Mouse (Mus musculus) urinary bladder, postnatal 4 days (tissue): ENCODE data around the gene Fhad1.

Experiments
- DNase-seq, 2 experiments: peaks; one replicate each; pipeline ENCODE4 v3.0.0; 2021 to 2022; ENCODE audit warnings: low spot score in 2 of 2

Gene Fhad1

DNA sequence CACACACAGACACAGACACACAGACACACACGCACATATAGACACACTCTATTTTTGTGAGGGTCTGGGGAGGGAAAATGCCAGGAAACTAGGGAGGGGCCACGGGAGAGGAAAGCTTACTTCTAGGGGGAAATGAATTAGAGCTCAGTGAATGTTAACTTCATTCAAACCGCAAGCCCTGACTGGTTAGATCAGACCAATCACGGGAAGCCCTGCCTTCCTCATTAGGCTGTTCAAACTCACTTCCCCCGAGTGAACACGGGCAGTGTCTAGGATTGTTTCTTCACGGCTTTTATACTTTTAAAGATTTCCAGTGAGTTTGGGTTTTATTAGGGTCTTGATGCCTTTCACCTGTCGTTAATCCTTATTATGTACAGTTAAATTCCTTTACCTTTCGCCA is 37.5 kb downstream of the Fhad1 start:
- no peak for DNase-seq

- no peak for DNase-seq
Measured at GRCm38 (mm10) chr4:141976163-141976562, 38.7 kb downstream of the Fhad1 start.

- DNase-seq: no peak
Measured at GRCm38 (mm10) chr4:141964575-141964974, 50.3 kb downstream of the Fhad1 start.

DNA sequence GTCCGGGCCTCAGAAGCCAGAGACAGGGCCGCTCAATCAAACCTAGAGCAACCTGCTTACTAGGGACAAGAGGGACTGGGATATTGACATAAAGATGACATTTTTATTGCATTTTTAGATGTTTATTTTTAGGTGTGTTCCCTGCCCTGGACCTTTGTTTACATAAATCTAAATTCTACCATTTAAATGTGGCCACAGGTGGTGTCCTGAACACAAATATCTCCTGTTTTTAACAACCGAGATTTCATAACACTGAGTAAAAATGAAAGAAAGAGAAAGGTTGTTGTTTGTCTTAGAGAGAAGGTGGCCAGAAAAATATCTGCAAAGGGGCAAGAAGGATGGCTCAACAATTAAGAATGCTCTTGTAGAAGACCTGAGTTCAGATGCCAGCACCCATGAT is 51.0 kb downstream of the Fhad1 start:
- no peak for DNase-seq

DNA sequence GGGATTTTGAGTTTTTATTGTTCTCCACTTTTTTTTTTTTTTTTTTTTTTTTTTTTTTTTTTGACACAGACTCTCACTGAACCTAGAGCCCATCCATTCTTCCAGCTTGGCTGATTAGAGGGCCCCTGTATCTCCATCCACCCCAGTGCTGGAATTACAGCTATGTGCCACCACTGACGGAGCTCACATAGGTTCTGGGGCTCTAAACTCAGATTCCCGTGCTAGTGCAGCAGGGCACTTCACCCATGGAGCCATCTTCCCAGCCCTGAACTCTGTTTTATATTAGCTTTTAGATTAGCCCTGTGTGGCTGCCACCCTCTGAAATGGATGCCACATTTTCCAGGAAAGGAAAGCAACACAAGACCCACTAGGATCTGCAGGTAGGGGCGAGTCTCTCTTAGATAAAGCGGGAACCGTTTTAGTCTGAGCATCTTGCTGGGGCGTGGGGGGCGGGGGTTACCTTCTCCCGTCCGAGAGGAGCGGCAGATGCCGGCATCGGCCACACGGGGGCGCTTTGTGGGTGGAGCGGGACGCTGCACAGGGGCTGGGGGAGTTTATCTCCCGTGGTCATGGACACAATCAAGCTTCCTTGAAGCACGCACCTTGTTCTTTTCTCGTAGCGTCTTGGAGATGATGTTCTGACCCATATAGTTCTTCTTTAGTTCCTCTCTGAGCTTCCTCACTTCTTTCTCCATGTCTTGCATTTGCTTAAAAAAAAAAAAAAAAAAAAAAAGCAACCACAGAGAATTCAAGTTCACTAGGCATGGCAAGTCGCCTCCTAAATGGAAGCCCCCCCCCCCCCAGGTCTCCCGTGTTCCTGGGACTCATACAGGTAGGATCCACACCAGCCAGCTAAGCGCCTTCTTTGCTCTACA is 51.8 kb downstream of the Fhad1 start:
- peak in 1 of 2 experiments; percentile 80 for DNase-seq

DNA sequence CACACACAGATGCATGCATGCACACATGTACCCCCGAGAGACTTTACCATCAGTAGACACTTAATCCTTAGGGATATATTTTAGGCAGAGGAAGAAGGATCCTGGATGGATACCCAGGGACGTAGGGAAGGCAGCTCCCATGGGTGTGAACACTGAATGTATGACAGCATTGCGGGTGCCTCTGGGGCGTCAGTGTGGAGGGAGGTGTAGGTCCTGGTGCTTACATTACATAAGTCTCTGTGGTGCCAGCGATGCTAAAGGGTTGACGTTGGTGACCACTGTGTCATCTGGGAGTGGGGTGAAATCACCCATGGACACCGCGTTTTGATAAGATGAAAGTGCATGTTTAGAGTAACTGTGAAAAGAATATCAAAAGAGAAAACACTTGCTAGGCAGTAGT is 54.8 kb downstream of the Fhad1 start:
- no peak for DNase-seq

DNA sequence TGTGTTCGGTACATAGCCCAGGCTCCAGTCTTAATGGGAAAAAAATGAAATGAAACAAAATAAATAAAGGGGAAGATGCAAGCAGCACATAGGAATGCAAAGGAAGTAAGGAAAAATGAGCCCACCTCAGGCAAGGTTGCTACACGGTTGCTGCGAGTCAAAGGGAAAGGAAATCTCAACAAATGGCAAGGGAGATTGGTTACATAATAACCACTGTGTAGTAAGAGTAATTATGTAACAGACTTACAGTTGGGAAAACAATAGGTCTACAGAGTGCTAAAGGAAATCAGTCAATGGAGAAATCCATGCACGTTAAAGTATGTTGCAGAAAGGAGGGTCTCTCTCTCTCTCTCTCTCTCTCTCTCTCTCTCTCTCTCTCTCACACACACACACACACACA is 55.3 kb downstream of the Fhad1 start:
- DNase-seq: no peak

GRCm38 (mm10) chr4:141958614-141959375 is 56.1 kb downstream of the Fhad1 start:
- DNase-seq: peak in 1 of 2 experiments; percentile 34

- DNase-seq: peak; percentile 69 to 85
Measured at GRCm38 (mm10) chr4:141958188-141958587, 56.7 kb downstream of the Fhad1 start.

DNA sequence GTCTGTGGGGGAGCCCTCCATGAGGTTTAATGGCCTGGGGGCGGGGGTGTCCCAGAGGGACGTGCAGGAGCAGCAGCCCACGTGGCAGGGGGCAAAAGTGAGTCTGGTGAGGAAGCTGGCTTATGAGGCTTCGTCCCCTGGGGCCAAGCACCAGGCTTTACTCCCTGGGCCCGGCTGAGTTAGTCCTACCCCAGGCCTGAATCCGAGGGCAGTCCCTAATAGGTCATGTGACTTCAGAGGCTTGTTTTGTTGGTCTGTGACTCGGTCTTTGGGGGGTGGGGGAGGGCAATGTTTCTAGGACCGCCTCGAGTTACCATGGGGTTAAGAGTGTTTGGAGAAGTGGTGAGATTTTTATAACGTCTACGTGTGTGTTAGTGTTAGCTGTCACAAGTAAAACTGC is 57.1 kb downstream of the Fhad1 start:
- DNase-seq: no peak

- DNase-seq: no peak
Measured at GRCm38 (mm10) chr4:141956931-141957330, 58.0 kb downstream of the Fhad1 start.

DNA sequence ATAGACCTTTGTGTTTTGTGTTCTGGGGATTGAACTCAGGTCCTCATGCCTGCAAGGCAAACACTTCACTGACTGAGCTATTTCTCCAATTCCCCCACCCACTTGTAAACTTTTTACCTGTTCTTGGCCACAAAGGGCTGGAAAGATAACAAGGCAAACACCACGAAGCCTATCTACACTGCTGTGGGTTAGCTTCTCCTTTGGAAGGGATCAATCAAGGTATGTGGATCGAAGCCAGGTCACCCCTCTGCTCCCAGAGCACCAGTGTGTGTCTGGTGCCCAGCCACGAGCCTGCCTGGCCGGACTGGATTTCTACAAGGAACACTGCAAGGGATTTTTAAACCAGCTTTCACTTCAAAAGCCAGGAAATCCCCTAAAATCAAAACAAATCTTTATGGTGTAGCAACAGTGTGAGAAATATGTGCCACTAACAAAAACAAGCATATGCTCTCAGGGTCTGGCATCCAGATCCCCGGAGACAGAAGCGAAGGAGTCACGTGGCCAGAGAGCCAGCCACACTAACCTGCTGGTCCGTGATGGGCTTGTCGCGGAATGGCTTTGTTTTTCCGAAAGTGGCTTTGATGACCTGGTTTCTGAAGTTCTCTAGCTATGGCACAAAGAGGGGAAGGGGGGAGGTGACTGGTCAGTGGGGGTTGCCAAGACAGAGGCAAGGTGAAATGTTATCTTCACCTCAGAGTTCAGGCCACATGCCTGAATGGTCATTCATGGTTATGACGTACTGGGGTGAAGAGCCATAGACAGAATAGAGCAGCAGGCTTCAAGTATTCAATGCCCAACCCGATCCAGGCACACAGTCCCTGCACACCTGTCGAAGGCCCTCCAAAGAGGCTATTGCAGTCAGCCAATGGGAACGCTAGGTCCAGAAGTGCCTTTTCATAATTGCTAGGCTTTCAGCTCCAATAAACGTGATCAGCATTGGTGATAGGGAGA is 59.8 kb downstream of the Fhad1 start:
- DNase-seq: no peak

- DNase-seq: no peak
Measured at GRCm38 (mm10) chr4:141953859-141954258, 61.0 kb downstream of the Fhad1 start.

DNA sequence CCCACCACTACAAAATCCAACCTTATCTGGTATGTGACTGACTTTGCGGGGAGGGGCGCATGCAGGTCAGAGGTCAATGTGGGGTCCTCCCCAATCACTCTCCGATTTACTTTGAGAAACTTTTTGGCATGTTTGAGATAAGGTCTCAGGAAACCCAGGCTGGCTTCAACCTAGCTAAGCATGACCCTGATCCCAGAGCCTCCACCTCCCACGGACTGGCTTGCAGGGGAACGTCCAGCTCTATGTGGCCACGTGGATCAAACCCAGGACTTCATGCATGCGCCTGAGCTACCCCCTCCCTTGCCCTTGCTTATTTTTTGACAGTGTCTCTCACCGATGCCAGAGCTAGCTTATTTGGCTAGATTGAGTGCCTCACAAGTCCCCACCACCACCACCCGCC is 61.6 kb downstream of the Fhad1 start:
- DNase-seq: no peak

GRCm38 (mm10) chr4:141952824-141953223 is 62.1 kb downstream of the Fhad1 start:
- no peak for DNase-seq

DNA sequence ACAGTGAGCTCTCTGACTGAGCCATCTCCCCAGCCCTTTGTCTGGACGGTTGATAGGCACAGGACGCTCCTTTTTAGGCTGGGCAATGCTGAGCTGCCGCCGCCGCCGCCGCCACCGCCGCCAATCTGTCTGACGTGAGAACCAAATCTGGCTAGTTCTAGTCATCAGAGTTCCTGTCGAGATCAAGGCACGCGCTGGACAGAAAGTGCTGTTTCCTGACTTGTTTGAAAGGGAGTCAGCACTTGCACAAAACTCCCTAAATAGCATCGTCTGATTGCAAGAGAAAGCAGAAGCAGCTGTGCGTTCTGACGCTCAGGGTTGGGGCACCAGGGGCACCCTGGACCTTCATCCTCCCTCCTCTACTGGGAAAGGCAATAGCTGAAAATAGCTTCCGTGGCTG is 62.8 kb downstream of the Fhad1 start:
- peak in 1 of 2 experiments; percentile 32 for DNase-seq

DNA sequence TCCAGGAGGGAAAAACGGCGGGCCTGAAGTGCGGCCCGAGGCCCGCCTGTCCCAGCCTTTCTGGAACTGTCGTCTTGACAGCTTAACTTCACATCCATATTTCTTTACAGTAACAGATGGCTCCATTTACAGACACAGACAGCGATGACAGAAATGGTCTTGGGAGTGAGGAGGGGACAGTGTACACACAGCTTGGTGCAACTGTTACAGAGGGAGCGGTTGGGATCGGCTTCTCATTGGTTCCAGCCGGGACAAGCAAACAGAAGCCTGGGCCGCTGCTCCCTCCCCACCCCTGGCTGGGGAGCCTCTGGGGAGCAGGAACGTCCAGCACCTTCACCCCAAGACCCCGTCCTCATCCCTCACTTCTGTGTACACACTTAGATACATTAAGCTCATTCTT is 65.4 kb downstream of the Fhad1 start:
- no peak for DNase-seq

- no peak for DNase-seq
Measured at GRCm38 (mm10) chr4:141948822-141949221, 66.1 kb downstream of the Fhad1 start.

DNA sequence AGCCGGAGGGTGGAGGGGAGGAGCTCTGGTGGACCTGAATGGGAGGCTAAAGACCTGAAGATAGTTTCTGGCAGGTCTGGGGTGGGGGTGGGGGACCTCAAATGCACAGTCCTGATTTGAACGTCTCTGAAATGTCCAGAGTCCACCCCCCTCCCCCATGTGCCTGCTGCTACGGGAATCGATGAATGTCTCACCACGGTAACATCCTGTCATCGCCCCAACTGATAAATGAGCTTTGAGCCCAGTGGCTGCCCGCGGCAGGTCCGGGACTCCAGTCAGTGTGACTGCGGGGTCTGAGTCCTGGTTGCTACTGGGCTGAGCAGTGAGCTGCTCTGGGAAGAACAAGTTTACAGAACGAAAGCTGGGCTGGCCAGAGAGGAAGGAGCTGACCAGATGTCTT is 72.5 kb downstream of the Fhad1 start:
- DNase-seq: no peak

- no peak for DNase-seq
Measured at GRCm38 (mm10) chr4:141941289-141941688, 73.6 kb downstream of the Fhad1 start.

GRCm38 (mm10) chr4:141938535-141938934 is 76.3 kb downstream of the Fhad1 start:
- DNase-seq: no peak
